Mouse (Mus musculus) E14TG2a.4 (cell line): ENCODE measurements around the gene Gnl3l.

Experiments
- H3K27me3 ChIP-seq: 2 replicates; pipeline ENCODE4 v1.6.1; 2014; ENCODE audit warnings: low read length, control low read depth; ENCODE audit not compliant: insufficient read depth
- H3K36me3 ChIP-seq: 2 replicates; pipeline ENCODE4 v1.6.1; 2014; ENCODE audit warnings: low read length, control low read depth; ENCODE audit not compliant: insufficient read depth
- H3K4me1 ChIP-seq: replicated peaks from 2 replicates; pipeline ENCODE4 v1.6.1; 2014; ENCODE audit warnings: low read depth, low read length, control low read depth
- H3K4me3 ChIP-seq: replicated peaks from 2 replicates; pipeline ENCODE4 v1.5.1; 2014; ENCODE audit warnings: mild to moderate bottlenecking, low read length
- H3K9me3 ChIP-seq: 2 replicates; pipeline ENCODE4 v1.6.1; 2014; ENCODE audit warnings: low read length, control low read depth
- CTCF ChIP-seq: conservative IDR thresholded peaks from 2 replicates; pipeline ENCODE4 v1.5.1; 2014; ENCODE audit warnings: low read length
- NANOG ChIP-seq: IDR thresholded peaks from 2 replicates; pipeline ENCODE4 v1.6.1; 2014; ENCODE audit warnings: borderline replicate concordance, low read length, mixed read lengths
- POU5F1 ChIP-seq: IDR thresholded peaks from 2 replicates; pipeline ENCODE4 v1.6.1; 2014; ENCODE audit warnings: low read length, borderline replicate concordance

Gnl3l gene

GRCm38 (mm10) chrX:150981621-150982020 lies 35.5 kb downstream of the Gnl3l start:
- H3K36me3 ChIP-seq = peaks cover 41% of the 10 kb centered on the region
- H3K4me1 ChIP-seq = no peaks in the 10 kb centered on the region

GRCm38 (mm10) chrX:150975424-150975823 lies 41.7 kb downstream of the Gnl3l start:
- H3K36me3 ChIP-seq = no peaks in the 10 kb centered on the region
- H3K4me3 ChIP-seq = no peak overlapping the region
- TF ChIP-seq NANOG = no peak
- TF ChIP-seq POU5F1 = no peak
- TF ChIP-seq CTCF = no peak
- no peaks in the 10 kb centered on the region for H3K4me1 ChIP-seq
- no peaks in the 10 kb centered on the region for H3K27me3 ChIP-seq
- H3K9me3 ChIP-seq = no peaks in the 10 kb centered on the region

More at GRCm38 (mm10) chrX:150981621-150982020, 35.5 kb downstream of the Gnl3l start:
- no peak for TF ChIP-seq POU5F1
- no peak for TF ChIP-seq CTCF
- no peak for TF ChIP-seq NANOG
- no peaks in the 10 kb centered on the region for H3K9me3 ChIP-seq
- no peaks in the 10 kb centered on the region for H3K27me3 ChIP-seq
- no peak overlapping the region for H3K4me3 ChIP-seq

DNA sequence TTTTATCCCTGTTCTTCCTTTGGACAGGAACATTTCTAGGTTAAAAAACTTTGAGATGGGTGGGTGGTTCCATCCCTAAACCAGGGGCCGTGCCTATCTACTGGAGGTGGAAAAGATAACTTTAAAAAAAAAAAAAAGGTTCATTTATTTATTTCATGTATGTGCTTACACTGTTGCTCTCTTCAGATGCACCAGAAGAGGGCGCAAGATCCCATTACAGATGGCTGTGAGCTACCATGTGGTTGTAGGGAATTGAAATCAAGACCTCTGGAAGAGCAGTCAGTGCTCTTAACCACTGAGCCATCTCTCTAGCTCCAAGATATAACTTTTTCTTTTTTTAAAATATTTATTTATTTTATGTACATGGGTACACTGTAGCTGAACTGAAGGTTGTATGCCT lies 54.1 kb downstream of the Gnl3l start:
- Histone ChIP-seq H3K27me3 (no peaks in the 10 kb centered on the region), H3K36me3 (no peaks in the 10 kb centered on the region), H3K9me3 (no peaks in the 10 kb centered on the region), H3K4me3 (no peak overlapping the region), H3K4me1 (no peaks in the 10 kb centered on the region)
- TF ChIP-seq CTCF (peak; percentile 37), NANOG (no peak)

- TF ChIP-seq POU5F1 = no peak
- TF ChIP-seq CTCF = 0 out of 2 replicates have a peak, but pooled peaks have one; percentile 4
- Histone ChIP-seq H3K27me3 (no peaks in the 10 kb centered on the region), H3K9me3 (no peaks in the 10 kb centered on the region), H3K4me1 (0 out of 2 replicates have a peak, but pooled peaks cover 4% of the 10 kb centered on the region), H3K4me3 (no peak overlapping the region), H3K36me3 (no peaks in the 10 kb centered on the region)
Measured at GRCm38 (mm10) chrX:150960702-150961101, 56.4 kb downstream of the Gnl3l start.

GRCm38 (mm10) chrX:150956522-150957300 lies 60.4 kb downstream of the Gnl3l start:
- Histone ChIP-seq H3K27me3 (no peaks in the 10 kb centered on the region), H3K9me3 (no peaks in the 10 kb centered on the region), H3K36me3 (no peaks in the 10 kb centered on the region), H3K4me3 (peak overlapping the region; percentile 49; the same call in 1 of the 2 replicates), H3K4me1 (0 out of 2 replicates have a peak, but pooled peaks cover 4% of the 10 kb centered on the region)
- TF ChIP-seq CTCF (peak; percentile 22; the same call in 1 of the 2 replicates), POU5F1 (no peak)

DNA sequence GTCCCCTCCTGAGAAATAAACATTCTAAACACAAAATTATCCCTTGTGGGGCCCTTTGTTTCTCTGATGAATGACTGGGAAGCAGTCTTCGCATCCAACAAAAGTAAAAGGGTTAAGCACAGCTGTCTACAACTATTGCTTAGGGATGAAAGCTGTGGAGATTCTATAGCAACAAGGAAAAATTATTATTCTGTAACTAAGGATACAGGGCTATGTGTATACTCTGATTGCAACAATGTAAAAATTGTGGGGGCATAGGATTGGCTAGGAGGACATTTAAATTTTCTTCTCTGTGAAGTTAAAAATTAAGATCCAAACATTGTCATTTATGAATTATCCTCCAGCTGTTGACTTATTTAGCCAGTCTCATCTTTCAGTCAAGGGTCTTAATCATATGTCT lies 61.1 kb downstream of the Gnl3l start:
- H3K4me3 ChIP-seq = no peak overlapping the region
- no peaks in the 10 kb centered on the region for H3K36me3 ChIP-seq
- H3K27me3 ChIP-seq = no peaks in the 10 kb centered on the region
- no peaks in the 10 kb centered on the region for H3K9me3 ChIP-seq
- H3K4me1 ChIP-seq = 0 out of 2 replicates have a peak, but pooled peaks cover 4% of the 10 kb centered on the region
- TF ChIP-seq CTCF (no peak), NANOG (no peak), POU5F1 (no peak)

- TF ChIP-seq NANOG (no peak), POU5F1 (no peak), CTCF (no peak)
- Histone ChIP-seq H3K36me3 (no peaks in the 10 kb centered on the region), H3K4me1 (0 out of 2 replicates have a peak, but pooled peaks cover 4% of the 10 kb centered on the region), H3K9me3 (no peaks in the 10 kb centered on the region), H3K4me3 (no peak overlapping the region), H3K27me3 (no peaks in the 10 kb centered on the region)
Measured at GRCm38 (mm10) chrX:150955441-150955840, 61.7 kb downstream of the Gnl3l start.

- no peaks in the 10 kb centered on the region for H3K27me3 ChIP-seq
- H3K4me1 ChIP-seq = 0 out of 2 replicates have a peak, but pooled peaks cover 4% of the 10 kb centered on the region
- TF ChIP-seq NANOG = no peak
- no peak for TF ChIP-seq CTCF
- TF ChIP-seq POU5F1 = no peak
- H3K4me3 ChIP-seq = no peak overlapping the region
- no peaks in the 10 kb centered on the region for H3K9me3 ChIP-seq
- no peaks in the 10 kb centered on the region for H3K36me3 ChIP-seq
Measured at GRCm38 (mm10) chrX:150954721-150955120, 62.4 kb downstream of the Gnl3l start.
